Mouse (Mus musculus) lung, postnatal 0 days (tissue): ENCODE data around the gene Dgcr2.

Experiments
- CTCF ChIP-seq: IDR thresholded peaks from 2 replicates; pipeline ENCODE4 v1.5.1; 2016; ENCODE audit warnings: antibody characterized with exemption, mild to moderate bottlenecking
- EP300 ChIP-seq: IDR thresholded peaks from 2 replicates; pipeline ENCODE4 v1.6.1; 2016; ENCODE audit warnings: antibody characterized with exemption, mild to moderate bottlenecking, control low read depth

- no peak for TF ChIP-seq CTCF
- TF ChIP-seq EP300, result no peak
These were observed 45.1 kb downstream of the Dgcr2 start for GRCm38 (mm10) chr16:17853263-17853662.
